Mouse (Mus musculus) brain, embryonic 14.5 days (tissue): ENCODE measurements around the gene Fam169b.

Source experiments
- CTCF ChIP-seq: fragments of 200-500 bp; IDR thresholded peaks from 2 replicates; pipeline ENCODE4 v1.5.1; 2012; ENCODE audit warnings: inconsistent platforms, mild to moderate bottlenecking, moderate library complexity, borderline replicate concordance; ENCODE audit not compliant: insufficient read depth, insufficient read length; ENCODE audit errors: extremely low read depth
- POLR2A ChIP-seq: fragments of 200-500 bp; IDR thresholded peaks from 2 replicates; pipeline ENCODE4 v1.6.1; 2012; ENCODE audit warnings: mild to moderate bottlenecking, inconsistent platforms, borderline replicate concordance; ENCODE audit not compliant: poor library complexity, insufficient read depth, insufficient read length, severe bottlenecking; ENCODE audit errors: extremely low read depth

DNA sequence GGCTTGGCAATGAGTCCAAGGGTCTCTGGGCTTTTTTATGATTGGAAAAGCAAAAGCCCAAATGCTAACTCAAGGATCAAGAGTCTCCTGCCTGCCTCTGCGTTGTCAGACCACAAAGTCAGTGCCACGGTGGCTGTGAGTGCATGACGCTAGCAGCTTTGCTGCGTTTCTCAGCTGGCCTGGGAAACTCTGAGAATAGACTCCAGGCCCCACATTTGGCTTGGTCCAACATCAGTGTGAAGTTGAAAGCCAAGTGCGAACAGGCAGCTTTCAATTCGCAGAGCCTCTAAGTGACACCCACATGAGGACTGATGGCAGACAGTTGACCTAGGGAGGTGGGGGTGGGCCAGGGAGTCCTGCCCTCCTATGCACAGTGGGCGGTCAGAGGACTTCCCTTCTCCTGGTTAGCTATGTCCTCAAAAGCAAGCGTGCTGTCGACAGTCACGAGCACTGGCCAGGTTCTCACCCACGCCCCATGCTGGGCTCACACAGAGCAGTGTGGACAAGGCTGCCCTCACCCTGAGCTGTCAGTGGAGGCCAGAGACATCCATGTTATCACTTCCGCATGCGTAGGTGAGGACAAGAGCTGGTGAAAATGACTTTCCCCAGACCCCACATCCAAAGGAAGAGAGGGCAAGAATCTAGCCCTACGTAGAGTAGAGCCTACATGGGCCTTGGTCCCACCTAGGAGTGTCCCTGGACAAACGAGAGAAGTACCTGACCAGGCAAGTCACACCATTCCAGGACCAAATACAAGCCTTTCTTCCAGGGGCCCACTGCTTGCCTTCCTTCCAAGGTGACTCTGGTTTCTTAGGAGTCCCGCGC, 15.1 kb upstream of the Fam169b start:
- TF ChIP-seq POLR2A (no peak), CTCF (no peak)
